Mouse (Mus musculus) heart, adult 2 months (tissue): ENCODE measurements at regions not wholly inside any gene's neighbourhood (a gene's known extent, or its start where the extent isn't known, plus 50 kb on each side); places are given as distances from the start of the nearest gene placed in this dataset.

Experiments
- CTCF ChIP-seq: fragments of 200-600 bp; IDR thresholded peaks from 2 replicates; pipeline ENCODE4 v1.8.1; 2022; ENCODE audit warnings: antibody characterized with exemption, mild to moderate bottlenecking, moderate library complexity
- EP300 ChIP-seq: fragments of 200-500 bp; IDR thresholded peaks from 2 replicates; pipeline ENCODE4 v1.6.1; 2011; ENCODE audit warnings: low read depth, low read length, control low read depth; ENCODE audit not compliant: insufficient read depth
- POLR2A ChIP-seq: fragments of 200-500 bp; IDR thresholded peaks from 2 replicates; pipeline ENCODE4 v1.6.1; 2011; ENCODE audit warnings: mild to moderate bottlenecking, low read depth, low read length, control low read depth; ENCODE audit not compliant: insufficient read depth

DNA sequence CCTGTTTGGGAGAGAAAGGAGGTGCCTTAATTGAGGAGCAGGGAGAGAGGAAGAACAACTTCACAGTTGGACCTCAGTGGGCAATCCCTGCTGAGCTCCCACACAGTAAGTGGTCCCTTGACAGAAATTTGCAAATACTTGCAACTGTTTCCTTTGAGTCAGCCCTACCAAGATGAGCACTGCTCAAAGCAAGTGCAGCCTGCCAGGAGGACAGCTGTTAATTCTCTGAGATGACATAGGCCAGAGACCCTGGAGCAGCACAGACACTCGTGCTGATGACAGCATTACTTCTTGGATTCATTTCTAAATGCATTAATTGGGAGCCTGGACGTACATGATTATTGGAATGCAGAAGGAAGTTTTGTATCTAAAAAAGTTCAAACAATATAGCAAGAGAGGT is 215.1 kb upstream of the Tas2r119 start:
- TF ChIP-seq CTCF (no peak), POLR2A (no peak), EP300 (no peak)
